Mouse (Mus musculus) testis, adult 2 months (tissue): ENCODE measurements around the gene 4933415F23Rik. TPM values are rescaled to one million over a fixed set of nuclear protein-coding genes. Genes with fewer than 3 reads are reported as not detected.
A peak's percentile ranks its signal among the peaks of the same experiment; 100 is the strongest.

Experiments used
- H3K27ac ChIP-seq: fragments of 200-500 bp; 2 replicates; pipeline ENCODE4 v1.5.1; 2012; ENCODE audit warnings: low read depth, low read length; ENCODE audit not compliant: control insufficient read depth, insufficient read depth
- H3K27me3 ChIP-seq: fragments of 200-500 bp; 2 replicates; pipeline ENCODE4 v1.6.1; 2012; ENCODE audit warnings: mild to moderate bottlenecking, low read length, moderate library complexity; ENCODE audit not compliant: control insufficient read depth, insufficient read depth
- H3K36me3 ChIP-seq: fragments of 200-500 bp; 2 replicates; pipeline ENCODE4 v1.6.1; 2012; ENCODE audit warnings: mild to moderate bottlenecking, low read length; ENCODE audit not compliant: control insufficient read depth, insufficient read depth
- H3K4me1 ChIP-seq: fragments of 200-500 bp; 2 replicates; pipeline ENCODE4 v1.6.1; 2012; ENCODE audit warnings: low read length; ENCODE audit not compliant: control insufficient read depth, insufficient read depth
- H3K4me3 ChIP-seq: fragments of 200-500 bp; 2 replicates; pipeline ENCODE4 v1.5.1; 2012; ENCODE audit warnings: low read depth, mild to moderate bottlenecking, low read length, moderate library complexity, mixed read lengths; ENCODE audit not compliant: control insufficient read depth
- CTCF ChIP-seq: fragments of 200-500 bp; IDR thresholded peaks from 2 replicates; pipeline ENCODE4 v1.5.1; 2012; ENCODE audit warnings: low read depth, mild to moderate bottlenecking, inconsistent platforms, low read length, moderate library complexity; ENCODE audit not compliant: control insufficient read depth, insufficient read depth, insufficient replicate concordance
- POLR2A ChIP-seq: fragments of 200-500 bp; IDR thresholded peaks from 2 replicates; pipeline ENCODE4 v1.6.1; 2012; ENCODE audit warnings: low read depth, mild to moderate bottlenecking, inconsistent platforms, low read length, moderate library complexity; ENCODE audit not compliant: control insufficient read depth
- polyA plus RNA-seq: library from polyadenylated mRNA; depleted of rRNA; stranded (reverse); fragments of >200 nt; gene quantifications from 2 replicates; pipeline ENCODE4 v1.2.3, GENCODE M21; 2012

The 4933415F23Rik gene
- polyA plus RNA-seq, 1 experiment: 343 TPM

GRCm38 (mm10) chr1:23063946-23064345 lies 38.1 kb downstream of the 4933415F23Rik start:
- H3K36me3 ChIP-seq: no peaks in the 10 kb centered on the region
- no peak overlapping the region for H3K27ac ChIP-seq
- H3K4me1 ChIP-seq: no peaks in the 10 kb centered on the region
- no peak for TF ChIP-seq CTCF
- no peak for TF ChIP-seq POLR2A
- no peaks in the 10 kb centered on the region for H3K27me3 ChIP-seq
- H3K4me3 ChIP-seq: no peak overlapping the region

GRCm38 (mm10) chr1:23061614-23062373 lies 40.3 kb downstream of the 4933415F23Rik start:
- TF ChIP-seq POLR2A (no peak), CTCF (peak; percentile 45; the same call in 1 of the 2 replicates)
- Histone ChIP-seq H3K4me3 (no peak overlapping the region), H3K4me1 (no peaks in the 10 kb centered on the region), H3K36me3 (no peaks in the 10 kb centered on the region), H3K27me3 (no peaks in the 10 kb centered on the region), H3K27ac (no peak overlapping the region)

- Histone ChIP-seq H3K27ac (no peak overlapping the region), H3K27me3 (no peaks in the 10 kb centered on the region), H3K36me3 (no peaks in the 10 kb centered on the region), H3K4me1 (no peaks in the 10 kb centered on the region), H3K4me3 (no peak overlapping the region)
- TF ChIP-seq CTCF (no peak), POLR2A (no peak)
These were observed 42.0 kb downstream of the 4933415F23Rik start for GRCm38 (mm10) chr1:23060056-23060455.
